Mouse (Mus musculus): ENCODE results near the gene Zfp286.
"Not testable (repeated sequence)": the region's sequence is repeated elsewhere in the genome, so short reads cannot be mapped to it uniquely, and the experiment has no call there.

The Zfp286 gene

GRCm38 (mm10) chr11:62789617-62789936 is 315 bp upstream of the Zfp286 start:
- no peak for DNase-seq (ENCODE audit: low spot score in 2 of 2)

- DNase-seq (ENCODE audit: low spot score in 2 of 2) = no peak
Observed at GRCm38 (mm10) chr11:62776510-62776909, 12.8 kb downstream of the Zfp286 start.

- DNase-seq (ENCODE audit: low spot score in 2 of 2) = no peak
Observed at GRCm38 (mm10) chr11:62760755-62761457, 28.4 kb downstream of the Zfp286 start.

- DNase-seq (ENCODE audit: low spot score in 2 of 2) = no peak
Observed at GRCm38 (mm10) chr11:62758491-62758890, 30.8 kb downstream of the Zfp286 start.

GRCm38 (mm10) chr11:62757906-62758305 is 31.4 kb downstream of the Zfp286 start:
- DNase-seq (ENCODE audit: low spot score in 2 of 2) = no peak

GRCm38 (mm10) chr11:62757143-62757507 is 32.1 kb downstream of the Zfp286 start:
- no peak for DNase-seq (ENCODE audit: low spot score in 2 of 2)

GRCm38 (mm10) chr11:62756456-62757142 is 32.7 kb downstream of the Zfp286 start:
- peak; percentile 62 to 87 for DNase-seq (ENCODE audit: low spot score in 2 of 2)

GRCm38 (mm10) chr11:62752780-62753179 is 36.5 kb downstream of the Zfp286 start, which contains the start of gene Gm10428:
Gene Gm10428, plus strand, starts transcription at chr11:62753100.
- DNase-seq (ENCODE audit: low spot score in 2 of 2) = no peak

GRCm38 (mm10) chr11:62752191-62752590 is 37.1 kb downstream of the Zfp286 start:
- no peak for DNase-seq (ENCODE audit: low spot score in 2 of 2)

- DNase-seq (ENCODE audit: low spot score in 2 of 2) = not testable (repeated sequence)
Observed at GRCm38 (mm10) chr11:62749445-62749844, 39.8 kb downstream of the Zfp286 start.

GRCm38 (mm10) chr11:62748062-62748461 is 41.2 kb downstream of the Zfp286 start:
- no peak for DNase-seq (ENCODE audit: low spot score in 2 of 2)

- DNase-seq (ENCODE audit: low spot score in 2 of 2) = no peak
Observed at GRCm38 (mm10) chr11:62747227-62747626, 42.0 kb downstream of the Zfp286 start.

GRCm38 (mm10) chr11:62746001-62746533 is 43.2 kb downstream of the Zfp286 start:
- peak; percentile 26 to 79 for DNase-seq (ENCODE audit: low spot score in 2 of 2)

- DNase-seq (ENCODE audit: low spot score in 2 of 2) = peak; percentile 29 to 78
Observed at GRCm38 (mm10) chr11:62744103-62744502, 45.2 kb downstream of the Zfp286 start.

GRCm38 (mm10) chr11:62742261-62742957 is 46.9 kb downstream of the Zfp286 start:
- no peak for DNase-seq (ENCODE audit: low spot score in 2 of 2)

GRCm38 (mm10) chr11:62741186-62741585 is 48.1 kb downstream of the Zfp286 start:
- no peak for DNase-seq (ENCODE audit: low spot score in 2 of 2)

GRCm38 (mm10) chr11:62732665-62733064 is 56.6 kb downstream of the Zfp286 start:
- DNase-seq (ENCODE audit: low spot score in 2 of 2) = no peak

GRCm38 (mm10) chr11:62732022-62732387 is 57.3 kb downstream of the Zfp286 start:
- DNase-seq (ENCODE audit: low spot score in 2 of 2) = no peak

- DNase-seq (ENCODE audit: low spot score in 2 of 2) = peak; percentile 14 to 61
Observed at GRCm38 (mm10) chr11:62731311-62732021, 57.8 kb downstream of the Zfp286 start, which contains the start of gene Zfp287. Gene Zfp287, minus strand, starts transcription at chr11:62731905.

GRCm38 (mm10) chr11:62728276-62728675 is 61.0 kb downstream of the Zfp286 start:
- DNase-seq (ENCODE audit: low spot score in 2 of 2) = no peak

- DNase-seq (ENCODE audit: low spot score in 2 of 2) = no peak
Observed at GRCm38 (mm10) chr11:62710657-62711056, 78.6 kb downstream of the Zfp286 start.

GRCm38 (mm10) chr11:62708252-62708651 is 81.0 kb downstream of the Zfp286 start:
- DNase-seq (ENCODE audit: low spot score in 2 of 2) = no peak

Measured in spleen, postnatal 10 days (tissue).